Mouse (Mus musculus): ENCODE measurements around the gene Zfyve28. TPM values are rescaled to one million over a fixed set of nuclear protein-coding genes. Genes with fewer than 3 reads are reported as not detected.

Zfyve28 gene
- polyA plus RNA-seq, 1 experiment from 2014 or later, result 5.4 TPM

DNA sequence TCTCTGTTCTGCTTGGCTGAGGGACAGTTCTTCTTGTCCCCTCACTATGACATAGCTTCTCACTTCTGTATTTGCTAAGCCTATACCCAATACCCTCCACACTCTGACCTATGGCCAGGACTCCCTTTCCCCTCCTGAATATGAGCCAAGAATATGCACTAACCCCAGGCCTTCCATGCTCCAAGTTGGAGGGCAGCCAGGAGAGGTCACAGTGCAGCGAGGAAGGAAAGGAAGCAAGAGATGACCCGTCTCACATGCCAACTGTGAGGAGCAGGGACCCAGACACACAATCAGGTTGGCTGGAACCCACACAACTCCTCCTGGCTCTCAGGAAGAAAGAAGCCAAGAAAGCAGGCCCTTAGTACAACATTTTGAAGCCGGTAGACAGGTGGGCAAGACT lies 20.8 kb upstream of the Zfyve28 start:
- H3K4me2 ChIP-seq, result no peak overlapping the region
- no peak for ATAC-seq (ENCODE audit: low FRiP score)
- H3K4me3 ChIP-seq, result no peak overlapping the region
- H3K9me3 ChIP-seq, result no peaks in the 10 kb centered on the region
- H3K4me1 ChIP-seq (replicated peaks), result no peaks in the 10 kb centered on the region
- no peaks in the 10 kb centered on the region for H3K36me3 ChIP-seq
- H3K9ac ChIP-seq, result no peak overlapping the region
- 81% methylated on average over 3 of the region's 3 CpGs for WGBS
- no peak overlapping the region for H3K27ac ChIP-seq
- H3K27me3 ChIP-seq, result no peaks in the 10 kb centered on the region

DNA sequence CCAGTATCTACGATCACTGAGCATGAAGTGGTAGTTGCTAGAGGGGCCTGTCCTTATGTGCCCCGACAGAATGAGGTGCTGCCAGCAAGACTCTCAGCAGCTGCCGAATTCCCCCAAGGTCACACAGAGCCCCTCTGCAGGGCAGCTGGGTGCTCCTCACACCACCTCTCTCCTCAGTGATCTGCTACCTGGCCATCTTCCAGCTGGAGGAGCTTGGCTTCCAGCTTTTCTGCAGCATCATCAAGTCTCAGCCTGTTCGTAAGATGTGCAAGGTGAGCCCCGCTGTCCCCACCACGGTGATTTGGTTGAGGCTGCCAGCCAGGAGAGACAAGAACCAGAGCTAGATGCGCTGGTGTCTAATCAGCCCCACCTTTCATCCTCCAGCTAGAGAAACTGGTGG lies 14.1 kb upstream of the Zfyve28 start:
- no peaks in the 10 kb centered on the region for H3K9me3 ChIP-seq
- no peak overlapping the region for H3K4me3 ChIP-seq
- peaks cover 3% of the 10 kb centered on the region; the same call in 1 of the 2 replicates for H3K27me3 ChIP-seq
- no peak overlapping the region for H3K4me2 ChIP-seq
- no peak for ATAC-seq (ENCODE audit: low FRiP score)
- WGBS, result 88% methylated on average over 7 of the region's 7 CpGs
- no peaks in the 10 kb centered on the region for H3K4me1 ChIP-seq (replicated peaks)
- H3K9ac ChIP-seq, result no peak overlapping the region
- no peaks in the 10 kb centered on the region for H3K36me3 ChIP-seq
- no peak overlapping the region for H3K27ac ChIP-seq

DNA sequence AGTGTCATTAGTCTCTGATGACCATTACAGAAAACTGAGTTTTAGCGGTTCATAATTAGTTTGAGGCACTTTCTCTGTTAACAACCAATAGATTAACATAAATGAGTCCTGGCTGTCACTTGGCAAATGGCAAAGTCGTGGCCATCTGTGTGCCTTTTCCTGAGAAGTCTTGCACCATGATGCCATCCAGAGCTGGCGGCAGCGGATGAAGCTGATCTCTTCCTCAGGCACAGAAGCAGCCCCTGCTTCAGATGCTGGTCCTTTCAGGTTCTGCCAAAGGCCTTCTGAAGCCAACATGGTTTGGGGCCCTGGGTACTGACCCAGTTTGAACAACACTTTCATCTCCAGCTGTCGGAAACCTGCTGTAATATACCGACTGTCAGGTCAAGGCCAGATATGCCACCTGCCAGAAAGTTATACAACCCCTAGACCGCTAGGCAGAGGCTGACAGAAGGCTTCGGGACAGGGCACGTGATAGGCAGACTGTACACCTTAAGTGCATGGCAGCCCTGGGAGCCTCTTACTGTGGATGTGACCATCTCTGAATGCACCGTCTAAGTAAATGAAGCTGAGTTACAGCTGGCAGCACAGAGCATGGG lies 10.8 kb upstream of the Zfyve28 start:
- no peak overlapping the region for H3K4me2 ChIP-seq
- H3K4me3 ChIP-seq, result no peak overlapping the region
- no peak overlapping the region for H3K9ac ChIP-seq
- peaks cover 3% of the 10 kb centered on the region; the same call in 1 of the 2 replicates for H3K27me3 ChIP-seq
- H3K36me3 ChIP-seq, result no peaks in the 10 kb centered on the region
- H3K4me1 ChIP-seq (replicated peaks), result no peaks in the 10 kb centered on the region
- no peak overlapping the region for H3K27ac ChIP-seq
- 87% methylated on average over 10 of the region's 10 CpGs for WGBS
- ATAC-seq (ENCODE audit: low FRiP score), result no peak
- H3K9me3 ChIP-seq, result no peaks in the 10 kb centered on the region

DNA sequence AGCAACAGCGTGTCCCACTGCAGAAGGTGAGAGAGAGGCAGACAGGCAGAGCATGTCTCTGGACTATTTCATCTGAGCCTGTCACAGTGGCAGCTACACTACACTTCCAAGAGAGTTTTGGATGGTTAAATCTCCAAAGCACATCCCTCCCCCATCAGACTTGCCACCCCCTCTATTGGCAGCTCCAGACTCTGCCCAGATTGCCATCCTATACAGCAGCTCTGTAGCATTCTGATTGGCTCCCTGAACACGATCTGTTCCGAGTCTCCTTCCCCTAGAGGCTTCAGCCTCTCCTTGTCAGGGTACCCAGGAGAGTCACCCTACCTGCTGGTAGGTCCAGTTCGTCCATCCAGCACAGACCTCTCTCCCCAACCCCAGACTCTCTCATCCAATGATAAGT lies 9.8 kb upstream of the Zfyve28 start:
- no peak for ATAC-seq (ENCODE audit: low FRiP score)
- Histone ChIP-seq H3K27me3 (peaks cover 3% of the 10 kb centered on the region; the same call in 1 of the 2 replicates), H3K9ac (peak overlapping the region; percentile 13; the same call in 1 of the 2 replicates), H3K36me3 (no peaks in the 10 kb centered on the region), H3K4me1 (replicated peaks) (no peaks in the 10 kb centered on the region), H3K4me2 (no peak overlapping the region), H3K9me3 (no peaks in the 10 kb centered on the region), H3K4me3 (no peak overlapping the region), H3K27ac (no peak overlapping the region)
- 62% methylated on average over 4 of the region's 4 CpGs for WGBS

DNA sequence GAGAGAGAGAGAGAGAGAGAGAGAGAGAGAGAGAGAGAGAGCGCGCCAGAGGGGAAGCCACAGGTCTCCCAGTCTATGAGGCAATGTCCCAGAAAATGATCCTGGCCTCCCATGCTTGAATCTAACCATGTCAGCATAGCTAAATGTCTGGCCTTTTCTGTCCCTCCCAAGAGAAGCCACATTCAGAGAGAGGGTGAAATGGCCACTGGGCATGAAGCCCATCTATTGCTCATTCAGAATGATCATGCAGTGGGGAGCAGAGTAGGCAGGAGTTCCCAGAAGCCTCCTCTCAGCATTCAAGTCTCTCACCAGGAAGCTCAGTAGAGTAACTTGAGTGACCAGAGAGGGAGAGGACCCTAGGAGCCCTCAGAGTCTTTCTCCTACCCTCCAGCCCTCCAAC lies 6.9 kb upstream of the Zfyve28 start:
- peaks cover 7% of the 10 kb centered on the region for H3K27me3 ChIP-seq
- H3K9me3 ChIP-seq, result no peaks in the 10 kb centered on the region
- WGBS, result 100% methylated on average over 2 of the region's 2 CpGs
- H3K27ac ChIP-seq, result no peak overlapping the region
- no peak overlapping the region for H3K4me3 ChIP-seq
- no peak for ATAC-seq (ENCODE audit: low FRiP score)
- H3K4me2 ChIP-seq, result no peak overlapping the region
- H3K36me3 ChIP-seq, result no peaks in the 10 kb centered on the region
- no peak overlapping the region for H3K9ac ChIP-seq
- no peaks in the 10 kb centered on the region for H3K4me1 ChIP-seq (replicated peaks)

DNA sequence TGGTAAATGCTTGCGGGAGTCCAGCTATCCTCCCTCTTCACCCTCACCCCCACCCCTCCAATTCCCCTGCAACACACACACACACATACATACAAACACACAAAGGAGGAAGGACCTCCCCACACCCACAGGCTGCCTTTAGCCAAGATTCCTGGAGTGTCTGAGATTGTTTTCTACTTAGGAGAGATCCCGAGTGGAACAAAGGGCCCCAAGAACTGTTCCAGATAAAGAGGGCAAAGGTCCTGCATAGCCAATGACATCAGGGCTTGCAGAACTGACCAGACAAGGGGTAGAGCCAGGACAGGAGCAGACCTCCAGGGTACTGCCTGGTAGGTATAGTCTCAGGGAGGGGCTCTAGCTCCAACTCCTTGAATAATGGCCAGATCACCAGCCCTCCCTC lies 6.4 kb upstream of the Zfyve28 start:
- Histone ChIP-seq H3K36me3 (no peaks in the 10 kb centered on the region), H3K9me3 (no peaks in the 10 kb centered on the region), H3K4me2 (no peak overlapping the region), H3K4me3 (no peak overlapping the region), H3K27ac (no peak overlapping the region), H3K4me1 (replicated peaks) (no peaks in the 10 kb centered on the region), H3K9ac (no peak overlapping the region), H3K27me3 (peaks cover 11% of the 10 kb centered on the region)
- 39% methylated on average over 2 of the region's 2 CpGs for WGBS
- no peak for ATAC-seq (ENCODE audit: low FRiP score)

DNA sequence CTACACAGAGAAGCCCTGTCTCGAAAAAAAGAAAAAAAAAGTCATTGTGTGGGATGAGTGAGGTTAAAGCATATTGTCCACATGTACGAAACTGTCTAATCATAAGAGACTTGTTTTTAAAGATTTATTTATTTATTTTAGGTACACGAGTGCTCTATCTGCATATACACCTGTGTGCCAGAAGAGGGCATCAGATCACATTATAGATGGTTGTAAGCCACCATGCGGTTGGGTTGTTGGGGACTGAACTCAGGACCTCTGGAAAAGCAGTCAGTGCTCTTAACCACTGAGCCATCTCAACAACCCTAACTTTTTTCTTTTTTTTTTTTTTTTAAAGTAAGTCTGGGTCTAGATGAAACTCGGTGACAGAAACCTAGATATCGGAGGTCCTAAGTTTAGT lies 5.1 kb upstream of the Zfyve28 start:
- no peak for ATAC-seq (ENCODE audit: low FRiP score)
- no peaks in the 10 kb centered on the region for H3K9me3 ChIP-seq
- 79% methylated on average over 6 of the region's 6 CpGs for WGBS
- H3K27ac ChIP-seq, result no peak overlapping the region
- 0 out of 2 replicates have a peak, but pooled peaks cover 3% of the 10 kb centered on the region for H3K4me1 ChIP-seq (replicated peaks)
- H3K4me2 ChIP-seq, result no peak overlapping the region
- peaks cover 19% of the 10 kb centered on the region for H3K27me3 ChIP-seq
- H3K9ac ChIP-seq, result no peak overlapping the region
- H3K36me3 ChIP-seq, result no peaks in the 10 kb centered on the region
- H3K4me3 ChIP-seq, result no peak overlapping the region

DNA sequence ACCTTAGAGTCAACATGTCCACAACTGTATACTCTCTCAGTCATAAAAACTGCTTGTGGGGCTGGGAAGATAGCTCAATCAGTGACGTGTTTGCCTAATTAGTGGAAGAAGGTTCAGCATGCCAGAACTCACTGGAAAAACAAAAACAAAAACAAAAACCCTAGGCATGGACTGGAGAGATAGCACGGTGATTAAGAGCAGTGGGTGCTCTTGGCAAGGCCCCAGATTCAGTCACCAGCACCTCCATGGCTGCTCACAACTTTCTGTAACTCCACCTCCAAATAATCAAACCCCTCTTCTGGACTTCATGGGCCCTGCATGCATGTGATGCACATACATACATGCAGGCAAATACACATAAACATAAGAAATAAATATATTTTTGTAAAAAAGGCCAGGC lies 1.0 kb upstream of the Zfyve28 start:
- Histone ChIP-seq H3K27me3 (peaks cover 51% of the 10 kb centered on the region), H3K4me1 (replicated peaks) (peaks cover 20% of the 10 kb centered on the region), H3K9ac (no peak overlapping the region), H3K4me2 (peak overlapping the region; percentile 91), H3K9me3 (no peaks in the 10 kb centered on the region), H3K27ac (no peak overlapping the region), H3K36me3 (no peaks in the 10 kb centered on the region), H3K4me3 (no peak overlapping the region)
- 72% methylated on average over 2 of the region's 2 CpGs for WGBS
- no peak for ATAC-seq (ENCODE audit: low FRiP score)

DNA sequence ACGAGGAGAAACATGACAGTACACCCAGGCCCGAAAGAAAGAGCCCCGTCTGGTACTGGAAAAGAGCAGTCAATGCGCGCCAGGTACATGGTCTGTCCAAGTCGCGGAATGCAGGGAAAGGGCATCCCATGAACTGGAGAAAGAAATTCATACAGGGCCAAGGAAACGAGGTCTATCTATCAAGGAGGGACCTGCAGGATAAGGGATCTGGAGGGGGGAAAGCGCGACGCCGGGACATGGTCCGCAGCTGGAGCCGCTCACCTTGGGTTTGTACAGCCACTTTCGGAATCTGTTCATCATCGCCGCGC lies 457 bp downstream of the Zfyve28 start:
- peak overlapping the region; percentile 69 for H3K27ac ChIP-seq
- peak overlapping the region; percentile 73 for H3K4me3 ChIP-seq
- H3K27me3 ChIP-seq, result peaks cover 57% of the 10 kb centered on the region
- H3K36me3 ChIP-seq, result no peaks in the 10 kb centered on the region
- H3K9ac ChIP-seq, result peak overlapping the region; percentile 76
- no peaks in the 10 kb centered on the region for H3K9me3 ChIP-seq
- peak overlapping the region; percentile 91 for H3K4me2 ChIP-seq
- WGBS, result 0% methylated on average over 18 of the region's 18 CpGs
- ATAC-seq (ENCODE audit: low FRiP score), result peak; percentile 21
- peaks cover 24% of the 10 kb centered on the region for H3K4me1 ChIP-seq (replicated peaks)

DNA sequence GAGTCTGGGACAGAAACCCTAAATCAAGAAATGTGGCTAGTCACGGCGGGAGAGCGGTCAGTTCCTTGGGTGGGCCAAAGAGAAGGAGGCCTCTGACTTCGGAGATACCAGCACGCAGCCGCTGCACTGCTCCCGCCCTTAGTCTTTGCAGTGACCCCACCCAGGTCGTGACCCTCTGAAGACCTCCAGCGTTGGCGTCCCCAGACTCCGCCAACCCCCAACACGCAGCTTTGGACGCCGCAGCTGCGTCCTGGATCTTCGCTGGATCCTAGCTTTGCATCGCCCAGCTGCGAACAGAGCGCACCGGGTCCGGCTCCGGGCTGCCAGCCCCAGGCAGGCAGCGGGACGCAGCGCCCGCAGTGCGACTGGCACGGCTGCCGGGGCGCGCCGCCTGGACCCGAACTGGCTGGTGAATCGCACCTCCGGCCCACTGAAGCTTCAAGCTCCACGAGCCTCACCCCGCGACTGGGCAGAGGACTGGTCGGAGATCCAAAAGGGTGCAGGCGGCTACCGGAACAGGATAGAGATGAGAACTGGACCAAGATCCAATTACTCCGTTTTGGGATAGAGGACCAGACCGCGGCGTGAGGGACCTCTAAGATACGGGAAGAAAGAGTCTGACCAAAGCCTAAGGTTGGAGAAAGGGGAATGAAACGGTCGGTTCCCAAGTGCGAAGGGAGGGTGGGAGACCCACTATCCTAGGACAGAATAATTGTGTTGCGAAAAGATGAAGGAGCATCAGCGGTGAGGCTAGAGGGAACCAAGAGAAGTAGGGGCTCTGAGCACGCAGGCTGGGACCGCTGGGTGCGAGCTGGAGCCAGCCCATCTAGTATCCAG lies 1.0 kb downstream of the Zfyve28 start:
- WGBS, result under 1% methylated on average over 54 of the region's 54 CpGs

DNA sequence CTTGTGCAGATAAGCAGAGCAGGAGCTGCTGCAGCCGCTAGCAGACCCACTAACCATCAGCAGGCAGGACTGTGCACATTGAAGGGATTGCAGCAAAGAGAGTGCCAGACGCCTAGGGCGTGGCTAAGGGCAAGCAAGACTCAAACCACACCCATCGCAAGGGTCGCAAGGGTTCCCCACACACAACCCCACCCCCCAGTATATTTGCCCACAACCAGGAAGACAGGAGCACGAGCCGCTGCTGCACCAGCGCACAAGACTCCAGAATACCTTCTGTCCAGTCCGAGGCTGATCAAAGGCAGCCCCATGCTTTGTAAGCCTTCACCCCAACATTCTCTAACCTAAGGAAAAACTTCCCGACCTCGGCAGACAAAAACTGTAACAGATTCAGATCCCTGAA lies 1.7 kb downstream of the Zfyve28 start:
- peak overlapping the region; percentile 91 for H3K4me2 ChIP-seq
- H3K27me3 ChIP-seq, result peaks cover 62% of the 10 kb centered on the region
- no peaks in the 10 kb centered on the region for H3K9me3 ChIP-seq
- peak overlapping the region; percentile 76 for H3K9ac ChIP-seq
- 2% methylated on average over 11 of the region's 11 CpGs for WGBS
- no peaks in the 10 kb centered on the region for H3K36me3 ChIP-seq
- H3K4me3 ChIP-seq, result peak overlapping the region; percentile 73
- H3K27ac ChIP-seq, result no peak overlapping the region
- no peak for ATAC-seq (ENCODE audit: low FRiP score)
- H3K4me1 ChIP-seq (replicated peaks), result peaks cover 25% of the 10 kb centered on the region

More for the DNA sequence above, 1.0 kb downstream of the Zfyve28 start:
- H3K27me3 ChIP-seq, result peaks cover 60% of the 10 kb centered on the region
- H3K36me3 ChIP-seq, result no peaks in the 10 kb centered on the region
- peaks cover 25% of the 10 kb centered on the region for H3K4me1 ChIP-seq (replicated peaks)
- H3K9ac ChIP-seq, result peak overlapping the region; percentile 76
- peak overlapping the region; percentile 91 for H3K4me2 ChIP-seq
- peak overlapping the region; percentile 73 for H3K4me3 ChIP-seq
- no peak overlapping the region for H3K27ac ChIP-seq
- H3K9me3 ChIP-seq, result no peaks in the 10 kb centered on the region
- no peak for ATAC-seq (ENCODE audit: low FRiP score)

DNA sequence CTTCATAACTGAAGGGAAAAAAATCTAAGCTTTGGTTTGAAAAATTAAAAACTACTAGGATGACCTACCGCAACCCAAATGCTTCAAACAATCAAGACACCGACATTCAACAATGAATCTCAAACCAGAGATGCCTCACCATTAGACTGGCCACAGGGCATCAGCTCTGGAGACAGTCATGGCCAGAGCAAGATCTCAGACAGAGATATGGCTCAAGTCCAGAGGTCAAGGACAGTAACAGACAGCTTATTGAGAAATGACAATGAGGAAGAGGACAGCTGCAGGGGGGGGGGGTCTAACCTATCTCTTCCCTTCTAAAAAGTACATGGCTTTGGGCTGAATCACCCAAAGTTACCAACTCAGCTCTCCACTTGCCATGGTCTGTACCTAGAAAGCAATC lies 3.0 kb downstream of the Zfyve28 start:
- Histone ChIP-seq H3K27ac (no peak overlapping the region), H3K27me3 (peaks cover 57% of the 10 kb centered on the region), H3K9ac (no peak overlapping the region), H3K4me2 (no peak overlapping the region), H3K36me3 (no peaks in the 10 kb centered on the region), H3K4me3 (no peak overlapping the region), H3K4me1 (replicated peaks) (peaks cover 25% of the 10 kb centered on the region), H3K9me3 (no peaks in the 10 kb centered on the region)
- WGBS, result 85% methylated on average over 2 of the region's 2 CpGs
- ATAC-seq (ENCODE audit: low FRiP score), result no peak

Measured in hindbrain, embryonic 13.5 days (tissue).